Mouse (Mus musculus): ENCODE data around the gene Mrgpre. TPM values are rescaled to one million over a fixed set of nuclear protein-coding genes. Genes with fewer than 3 reads are reported as not detected.

The Mrgpre gene
- polyA plus RNA-seq, 1 experiment from 2014 or later, result 1.9 TPM

DNA sequence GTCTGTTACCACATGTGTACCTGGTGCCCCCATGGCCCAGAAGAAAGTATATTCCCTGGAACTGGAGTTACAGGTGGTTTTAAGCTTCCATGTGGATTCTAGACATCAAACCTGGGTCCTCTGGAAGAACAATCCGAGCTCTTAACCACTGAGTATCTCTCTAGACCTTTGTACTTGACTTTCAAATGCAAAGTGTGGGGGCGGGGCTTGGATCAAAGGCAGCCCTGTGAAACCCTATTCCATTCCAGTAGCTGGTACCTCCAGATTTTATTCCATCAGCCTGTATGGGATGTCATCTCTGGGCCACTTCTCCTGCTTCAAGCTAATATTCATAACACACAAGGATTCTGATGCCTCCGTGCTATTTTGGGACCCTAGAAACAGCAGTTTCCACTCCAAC, 8.2 kb downstream of the Mrgpre start:
- Histone ChIP-seq H3K4me3 (ENCODE audit: low read depth, low read length) (no peak overlapping the region), H3K9ac (no peak overlapping the region), H3K36me3 (ENCODE audit: insufficient read depth) (no peaks in the 10 kb centered on the region), H3K4me1 (ENCODE audit: insufficient read depth) (no peaks in the 10 kb centered on the region), H3K4me2 (no peak overlapping the region), H3K9me3 (ENCODE audit: low read depth, low read length) (no peaks in the 10 kb centered on the region), H3K27ac (ENCODE audit: low read depth) (no peak overlapping the region), H3K27me3 (ENCODE audit: insufficient read depth, low read length) (no peaks in the 10 kb centered on the region)
- no peak for DNase-seq
- ATAC-seq (ENCODE audit: insufficient read depth), result no peak
- WGBS, result 25% methylated on average over 3 of the region's 3 CpGs
- no peak for TF ChIP-seq CTCF (IDR thresholded peaks at IDR 0.05; ENCODE audit: low read depth)

DNA sequence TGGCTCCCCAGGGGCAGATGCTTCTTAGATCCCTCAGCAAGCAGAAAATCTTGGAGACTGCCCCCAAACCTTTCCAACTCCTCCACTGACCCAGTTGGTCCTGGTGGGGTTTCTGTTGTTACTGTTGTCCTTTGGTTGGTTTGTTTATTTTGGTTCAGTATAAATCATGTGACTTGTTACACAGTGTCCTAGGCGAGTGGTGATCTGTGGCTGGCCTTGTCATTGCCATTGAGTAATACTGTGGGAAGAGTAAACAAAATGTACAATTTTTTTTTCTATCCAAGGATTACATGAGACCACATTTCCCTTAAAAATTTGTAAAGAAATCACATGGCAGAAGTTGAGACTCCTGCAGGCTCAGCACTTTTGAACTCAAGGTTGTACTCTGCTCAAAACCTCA, 14.8 kb downstream of the Mrgpre start:
- WGBS, result 14% methylated on average over 1 of the region's 1 CpGs
- peak; percentile 67 for DNase-seq
- H3K9me3 ChIP-seq (ENCODE audit: low read depth, low read length), result no peaks in the 10 kb centered on the region
- peaks cover 7% of the 10 kb centered on the region for H3K27me3 ChIP-seq (ENCODE audit: insufficient read depth, low read length)
- H3K4me1 ChIP-seq (ENCODE audit: insufficient read depth), result 0 out of 2 replicates have a peak, but pooled peaks cover 4% of the 10 kb centered on the region
- H3K36me3 ChIP-seq (ENCODE audit: insufficient read depth), result no peaks in the 10 kb centered on the region
- H3K27ac ChIP-seq (ENCODE audit: low read depth), result no peak overlapping the region
- no peak for TF ChIP-seq CTCF (IDR thresholded peaks at IDR 0.05; ENCODE audit: low read depth)
- H3K4me3 ChIP-seq (ENCODE audit: low read depth, low read length), result no peak overlapping the region
- H3K9ac ChIP-seq, result no peak overlapping the region
- H3K4me2 ChIP-seq, result no peak overlapping the region
- peak; percentile 81; the same call in 1 of the 2 replicates for ATAC-seq (ENCODE audit: insufficient read depth)

DNA sequence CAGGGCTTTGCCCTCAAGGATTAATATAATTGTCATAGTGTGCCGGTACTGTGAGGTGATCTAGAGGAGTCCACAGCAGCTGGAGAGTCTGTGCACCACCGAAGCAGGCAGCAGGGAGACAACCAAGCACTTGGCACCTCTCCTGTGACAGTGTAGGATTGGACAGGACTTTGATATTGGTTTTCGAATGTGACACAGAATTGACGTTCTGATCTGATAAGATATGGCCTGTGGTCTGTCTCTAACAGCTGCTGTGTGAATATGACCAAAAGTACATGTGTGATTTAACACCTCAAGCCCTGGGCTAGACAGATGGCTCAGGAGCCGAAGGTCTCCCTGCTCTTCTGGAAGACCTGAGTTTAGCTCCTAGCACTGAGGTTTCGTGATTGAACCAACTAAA, 16.0 kb downstream of the Mrgpre start:
- no peak overlapping the region for H3K27ac ChIP-seq (ENCODE audit: low read depth)
- WGBS, result 39% methylated on average over 6 of the region's 6 CpGs

DNA sequence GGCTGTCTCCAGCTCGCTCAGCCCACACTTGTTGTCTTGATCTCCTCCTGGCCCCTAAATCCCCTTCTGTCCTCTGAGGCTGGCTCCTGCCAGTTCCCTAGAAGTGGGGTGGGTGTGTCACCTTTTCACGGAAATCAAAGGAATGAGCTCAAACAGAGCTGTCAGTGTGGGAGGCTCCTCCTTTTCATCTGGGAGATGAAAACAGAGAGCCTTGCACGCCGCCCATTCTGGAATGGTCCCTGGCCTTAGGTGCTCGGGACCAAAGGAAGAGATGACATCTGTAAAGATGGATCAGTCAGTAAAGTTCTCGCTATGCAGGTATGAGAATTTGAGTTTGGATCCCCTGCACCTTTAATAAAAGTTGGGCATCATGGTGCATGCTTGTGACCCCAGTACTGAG, 17.4 kb downstream of the Mrgpre start, which contains the start of gene Mrgprg:
Mrgprg (minus strand) TSS at position 101 of the 400 bp plus-strand sequence.
- Histone ChIP-seq H3K9me3 (ENCODE audit: low read depth, low read length) (no peaks in the 10 kb centered on the region), H3K36me3 (ENCODE audit: insufficient read depth) (no peaks in the 10 kb centered on the region), H3K9ac (no peak within 1 kb of the TSS), H3K4me2 (no peak within 1 kb of the TSS), H3K27ac (ENCODE audit: low read depth) (no peak within 1 kb of the TSS), H3K27me3 (ENCODE audit: insufficient read depth, low read length) (peaks cover 9% of the 10 kb centered on the region), H3K4me3 (ENCODE audit: low read depth, low read length) (no peak within 1 kb of the TSS), H3K4me1 (ENCODE audit: insufficient read depth) (0 out of 2 replicates have a peak, but pooled peaks cover 4% of the 10 kb centered on the region)
- DNase-seq, result no peak
- no peak for ATAC-seq (ENCODE audit: insufficient read depth)
- TF ChIP-seq CTCF (IDR thresholded peaks at IDR 0.05; ENCODE audit: low read depth), result no peak
- WGBS, result 44% methylated on average over 6 of the region's 6 CpGs

More for the DNA sequence above, 16.0 kb downstream of the Mrgpre start:
- no peak for DNase-seq
- H3K9me3 ChIP-seq (ENCODE audit: low read depth, low read length), result no peaks in the 10 kb centered on the region
- no peak for TF ChIP-seq CTCF (IDR thresholded peaks at IDR 0.05; ENCODE audit: low read depth)
- no peak overlapping the region for H3K9ac ChIP-seq
- no peak overlapping the region for H3K4me3 ChIP-seq (ENCODE audit: low read depth, low read length)
- no peak for ATAC-seq (ENCODE audit: insufficient read depth)
- no peak overlapping the region for H3K4me2 ChIP-seq
- H3K27me3 ChIP-seq (ENCODE audit: insufficient read depth, low read length), result peaks cover 9% of the 10 kb centered on the region
- H3K36me3 ChIP-seq (ENCODE audit: insufficient read depth), result no peaks in the 10 kb centered on the region
- H3K4me1 ChIP-seq (ENCODE audit: insufficient read depth), result 0 out of 2 replicates have a peak, but pooled peaks cover 4% of the 10 kb centered on the region

DNA sequence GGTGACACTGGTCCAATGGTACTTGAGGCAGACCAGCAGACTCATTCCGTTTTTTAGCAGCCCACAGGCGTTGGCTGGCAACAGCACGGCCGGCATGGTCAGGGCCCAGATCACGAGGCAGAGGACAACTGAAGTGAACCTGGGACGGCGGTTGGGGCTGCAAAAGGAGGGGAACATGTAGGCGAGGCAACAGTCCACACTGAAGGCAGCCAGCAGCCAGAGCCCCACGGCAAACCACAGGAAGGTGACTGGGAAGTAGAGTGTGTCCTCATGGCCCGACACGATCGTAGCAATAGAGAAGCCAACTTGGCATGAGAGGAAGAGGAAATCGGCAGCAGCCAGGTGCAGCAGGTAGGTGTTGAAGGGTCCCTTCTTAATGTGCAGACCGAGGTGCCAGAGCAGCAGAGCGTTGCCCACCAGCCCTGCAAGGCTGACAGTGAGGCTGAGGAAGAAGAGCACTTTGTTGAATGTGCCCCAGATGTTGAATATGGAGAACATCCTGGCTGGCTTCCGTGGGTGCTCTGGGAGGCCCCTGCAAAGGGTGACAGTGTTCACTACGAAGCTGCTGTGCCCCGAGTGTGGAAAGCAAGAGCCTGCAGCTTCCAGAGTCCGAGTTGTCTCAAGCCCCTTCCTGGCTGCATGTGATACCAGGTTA, 19.3 kb downstream of the Mrgpre start:
- H3K36me3 ChIP-seq (ENCODE audit: insufficient read depth), result no peaks in the 10 kb centered on the region
- no peak overlapping the region for H3K4me2 ChIP-seq
- H3K4me1 ChIP-seq (ENCODE audit: insufficient read depth), result 0 out of 2 replicates have a peak, but pooled peaks cover 1% of the 10 kb centered on the region
- peaks cover 9% of the 10 kb centered on the region for H3K27me3 ChIP-seq (ENCODE audit: insufficient read depth, low read length)
- H3K9me3 ChIP-seq (ENCODE audit: low read depth, low read length), result no peaks in the 10 kb centered on the region
- no peak overlapping the region for H3K27ac ChIP-seq (ENCODE audit: low read depth)
- no peak for ATAC-seq (ENCODE audit: insufficient read depth)
- WGBS, result 65% methylated on average over 19 of the region's 19 CpGs
- H3K9ac ChIP-seq, result no peak overlapping the region
- TF ChIP-seq CTCF (IDR thresholded peaks at IDR 0.05; ENCODE audit: low read depth), result no peak
- no peak for DNase-seq
- H3K4me3 ChIP-seq (ENCODE audit: low read depth, low read length), result no peak overlapping the region

DNA sequence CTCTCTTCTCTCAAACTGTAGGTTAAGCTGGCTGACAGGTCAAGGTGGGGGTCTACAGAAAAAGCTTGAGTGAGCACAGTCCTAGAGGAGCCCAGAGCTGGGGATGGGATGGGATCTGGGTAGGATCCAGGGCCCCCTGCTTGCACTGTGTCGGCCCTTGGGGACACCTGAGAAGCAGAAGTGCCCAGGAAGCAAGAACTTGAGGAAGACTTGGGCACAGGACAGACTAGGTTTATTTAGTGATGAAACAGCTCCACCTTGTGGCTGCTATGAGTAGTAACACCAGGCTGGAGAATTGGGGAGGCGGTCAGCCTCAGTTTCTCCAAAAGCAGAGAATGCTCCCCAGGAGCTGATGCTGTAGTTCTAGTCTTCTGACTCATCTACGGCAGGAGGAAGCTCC, 20.5 kb downstream of the Mrgpre start:
- peak; percentile 83 for TF ChIP-seq CTCF (IDR thresholded peaks at IDR 0.05; ENCODE audit: low read depth)
- 19% methylated on average over 3 of the region's 3 CpGs for WGBS
- no peaks in the 10 kb centered on the region for H3K4me1 ChIP-seq (ENCODE audit: insufficient read depth)
- no peaks in the 10 kb centered on the region for H3K9me3 ChIP-seq (ENCODE audit: low read depth, low read length)
- DNase-seq, result peak; percentile 77
- H3K4me3 ChIP-seq (ENCODE audit: low read depth, low read length), result no peak overlapping the region
- H3K9ac ChIP-seq, result no peak overlapping the region
- peaks cover 9% of the 10 kb centered on the region for H3K27me3 ChIP-seq (ENCODE audit: insufficient read depth, low read length)
- H3K4me2 ChIP-seq, result no peak overlapping the region
- ATAC-seq (ENCODE audit: insufficient read depth), result peak; percentile 65; the same call in 1 of the 2 replicates
- no peak overlapping the region for H3K27ac ChIP-seq (ENCODE audit: low read depth)
- H3K36me3 ChIP-seq (ENCODE audit: insufficient read depth), result no peaks in the 10 kb centered on the region

DNA sequence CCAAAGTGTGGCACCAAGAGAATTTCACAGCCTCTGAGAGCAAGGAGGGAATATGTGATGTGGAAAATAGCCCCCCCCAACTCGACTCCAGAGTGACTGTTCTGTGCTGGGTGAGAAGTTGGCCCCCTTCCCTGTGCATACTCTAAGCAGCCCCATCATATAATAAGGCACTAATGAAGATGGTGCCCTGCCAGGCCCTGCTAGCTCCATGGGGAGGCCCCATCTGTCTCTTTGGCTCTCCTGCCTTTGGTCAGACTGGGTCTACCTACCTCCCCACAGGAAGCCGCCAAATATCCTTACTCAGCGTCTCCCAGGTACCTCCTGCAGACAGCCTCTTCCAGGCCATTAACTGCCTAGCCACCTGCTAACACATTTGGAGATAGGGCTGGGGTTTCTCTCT, 25.3 kb downstream of the Mrgpre start:
- H3K4me1 ChIP-seq (ENCODE audit: insufficient read depth), result no peaks in the 10 kb centered on the region
- H3K27ac ChIP-seq (ENCODE audit: low read depth), result no peak overlapping the region
- no peak overlapping the region for H3K9ac ChIP-seq
- no peaks in the 10 kb centered on the region for H3K36me3 ChIP-seq (ENCODE audit: insufficient read depth)
- H3K4me3 ChIP-seq (ENCODE audit: low read depth, low read length), result no peak overlapping the region
- no peak overlapping the region for H3K4me2 ChIP-seq
- H3K9me3 ChIP-seq (ENCODE audit: low read depth, low read length), result no peaks in the 10 kb centered on the region
- DNase-seq (no peak), ATAC-seq (ENCODE audit: insufficient read depth) (no peak)
- 0 out of 2 replicates have a peak, but pooled peaks cover 8% of the 10 kb centered on the region for H3K27me3 ChIP-seq (ENCODE audit: insufficient read depth, low read length)
- WGBS, result 47% methylated on average over 3 of the region's 3 CpGs
- no peak for TF ChIP-seq CTCF (IDR thresholded peaks at IDR 0.05; ENCODE audit: low read depth)

Measured in lung, embryonic 14.5 days (tissue).